Mouse (Mus musculus) layer of hippocampus, adult 9-11 months (tissue): ENCODE data around the gene Rprd1b.
A peak's percentile ranks its signal among the peaks of the same experiment; 100 is the strongest.

Experiments
- DNase-seq: peaks from one replicate; pipeline ENCODE4 v3.0.0; 2022

The Rprd1b gene

GRCm38 (mm10) chr2:158152685-158153309 is 124.5 kb downstream of the Rprd1b start:
- DNase-seq, result no peak

DNA sequence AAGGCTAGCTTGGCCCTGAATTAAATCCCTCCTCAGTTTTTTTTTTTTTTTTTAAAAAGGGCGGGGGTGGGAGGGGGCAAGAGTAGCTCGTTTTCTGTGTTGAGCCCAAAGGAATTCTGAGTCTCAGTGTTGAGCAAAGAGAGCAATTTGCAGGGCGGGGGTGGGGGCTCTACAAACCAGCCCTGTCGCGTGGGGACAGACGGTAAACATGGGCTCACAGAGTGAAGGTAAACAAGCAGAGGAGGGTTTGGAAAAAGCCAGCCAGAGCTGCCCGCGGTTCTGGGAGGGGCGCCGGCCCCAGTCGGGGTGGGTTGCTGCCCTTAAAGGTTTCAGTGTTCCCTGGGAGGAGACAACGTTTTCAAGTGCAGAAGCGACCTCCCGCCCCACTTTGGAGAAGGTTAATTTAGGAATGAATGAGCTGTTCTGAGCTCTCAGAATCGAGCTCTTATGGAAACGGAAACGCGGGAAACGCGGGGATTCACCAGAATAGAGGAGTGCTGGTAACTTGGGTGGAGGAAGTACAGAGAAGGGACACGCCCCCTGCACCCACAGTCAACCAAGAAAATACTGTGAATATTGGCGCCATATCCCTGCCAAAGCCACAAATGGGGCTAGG is 125.5 kb downstream of the Rprd1b start:
- no peak for DNase-seq

DNA sequence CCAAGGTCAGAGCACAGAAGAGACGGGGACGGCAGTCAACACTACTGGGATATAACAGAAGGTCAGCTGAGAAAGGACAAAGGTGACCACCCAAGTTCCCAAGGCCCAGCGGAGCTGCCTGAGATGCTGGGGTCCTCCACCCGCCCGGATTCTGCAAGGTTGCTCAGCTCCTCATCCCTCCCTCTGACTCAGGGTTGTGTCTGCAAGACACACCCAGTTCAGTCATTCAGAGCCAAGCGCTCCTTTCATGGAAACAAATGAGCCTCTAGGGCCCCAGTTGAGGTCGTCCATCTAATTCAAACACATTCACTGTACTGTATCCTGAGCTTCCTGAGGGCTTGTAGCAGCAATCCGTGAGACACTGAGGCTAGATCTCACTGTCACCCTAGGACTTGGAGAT is 126.3 kb downstream of the Rprd1b start:
- no peak for DNase-seq

DNA sequence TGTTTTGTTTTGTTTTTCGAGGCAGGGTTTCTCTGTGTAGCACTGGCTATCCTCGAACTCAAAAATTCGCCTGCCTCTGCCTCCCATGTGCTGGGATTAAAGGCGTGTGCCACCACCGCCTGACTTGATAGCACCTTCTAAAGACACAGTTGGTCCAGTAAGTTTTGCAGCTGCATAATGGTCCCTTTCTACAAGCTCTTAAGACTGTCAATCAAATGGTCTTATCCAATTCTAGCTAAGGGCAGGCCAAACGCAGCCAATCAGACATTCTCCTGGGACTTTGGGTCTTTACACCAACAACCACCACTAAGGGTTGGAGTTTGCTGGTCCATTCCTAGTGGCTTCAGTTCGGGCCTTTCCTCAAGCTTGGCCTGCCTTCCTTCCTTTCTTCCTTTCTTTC is 126.8 kb downstream of the Rprd1b start:
- DNase-seq, result no peak

DNA sequence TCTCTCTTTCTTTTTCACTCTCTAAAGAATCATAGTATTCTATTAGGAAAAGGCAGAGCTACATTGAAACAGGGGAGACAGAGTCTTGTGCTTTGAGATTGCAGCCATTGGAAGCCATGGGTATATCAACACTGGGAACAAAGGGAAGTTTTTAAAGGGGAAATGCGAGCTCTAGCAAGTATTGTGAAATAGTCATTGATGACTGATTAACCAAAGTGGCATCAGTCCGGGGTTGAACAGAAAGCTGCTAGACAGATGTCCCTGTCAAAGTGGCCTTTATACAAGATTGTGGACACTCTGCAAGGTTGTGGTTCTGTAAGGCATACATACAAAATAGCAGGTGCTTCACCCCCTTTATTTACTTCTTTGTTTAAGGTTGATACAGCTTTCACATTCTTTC is 127.3 kb downstream of the Rprd1b start:
- DNase-seq, result no peak

DNA sequence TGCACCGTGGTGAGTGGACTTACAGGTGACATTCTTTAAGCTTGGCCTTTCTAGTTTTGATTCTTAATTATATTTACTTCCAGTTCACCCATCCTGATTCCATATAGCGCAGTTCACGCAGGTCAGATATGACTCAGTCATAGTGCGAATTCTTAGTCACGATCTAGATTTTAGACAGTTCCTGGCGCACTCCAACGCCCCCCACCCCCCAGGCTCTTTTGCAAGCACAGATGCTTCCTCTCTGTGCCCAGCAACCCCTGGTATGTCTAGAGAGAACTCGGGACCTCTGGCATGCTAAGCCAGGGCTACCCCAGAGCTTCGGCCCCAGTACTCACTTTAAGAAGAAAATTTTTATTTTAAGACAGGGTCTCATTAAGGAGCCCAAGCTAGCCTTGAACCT is 128.2 kb downstream of the Rprd1b start:
- DNase-seq, result no peak

DNA sequence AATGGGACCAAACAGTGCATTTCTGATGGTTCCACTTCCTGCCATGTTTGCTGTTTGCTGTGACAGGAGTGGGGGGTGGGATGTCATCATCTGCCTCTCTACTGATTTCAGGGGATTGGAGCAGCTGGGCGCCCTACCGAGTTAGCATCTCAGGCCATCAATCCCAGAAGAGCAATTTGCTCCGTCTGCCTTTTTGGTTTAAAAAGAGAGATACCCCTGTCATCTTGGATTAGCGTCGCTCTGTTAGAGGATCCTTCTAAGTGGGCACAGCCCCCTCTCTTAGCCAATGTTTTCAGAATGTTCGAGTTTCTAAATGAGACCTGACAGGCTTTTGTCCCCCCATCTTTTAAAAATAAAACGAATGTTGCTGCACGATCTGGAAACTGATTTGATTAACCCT is 129.4 kb downstream of the Rprd1b start:
- DNase-seq, result no peak

DNA sequence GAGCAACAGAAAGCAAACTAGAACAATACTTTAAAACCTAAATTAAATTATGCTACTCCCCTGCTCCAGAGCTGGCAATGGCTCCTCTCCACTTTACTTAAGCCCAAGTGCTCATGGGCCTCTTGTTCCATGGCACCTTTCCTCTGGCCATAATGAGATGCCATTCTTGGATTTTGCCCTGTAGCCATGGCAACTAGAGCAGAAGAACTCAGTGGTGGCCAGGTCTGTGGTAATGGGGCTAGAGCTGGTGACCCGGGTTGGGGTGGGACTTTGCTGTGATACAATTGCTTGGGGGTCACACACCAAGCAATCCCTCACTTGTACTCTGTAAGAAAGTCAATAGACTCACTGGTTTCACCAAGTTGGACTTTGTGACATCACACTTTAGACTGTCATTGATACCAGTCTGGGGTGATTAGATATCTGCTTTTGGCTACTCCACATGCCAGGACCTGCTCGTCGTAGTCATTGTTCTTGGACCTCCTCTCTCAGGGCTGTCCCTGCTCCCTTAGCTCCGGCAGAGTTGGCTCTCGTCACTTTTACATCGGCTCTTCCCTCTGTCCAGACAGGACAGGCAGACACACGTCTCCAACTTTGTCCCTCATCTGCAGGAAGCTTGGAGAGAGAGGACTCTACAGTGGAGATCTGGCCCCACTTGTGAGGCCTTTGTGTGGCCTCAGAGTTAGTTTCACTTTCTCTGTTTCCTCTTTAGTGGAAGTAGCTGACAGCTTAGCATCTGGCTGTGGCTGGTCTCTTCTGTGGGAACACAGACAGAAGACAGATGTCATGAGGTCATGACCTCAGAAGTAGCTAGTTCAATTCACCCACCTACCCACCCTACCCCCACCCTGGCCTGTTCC is 131.3 kb downstream of the Rprd1b start:
- no peak for DNase-seq

DNA sequence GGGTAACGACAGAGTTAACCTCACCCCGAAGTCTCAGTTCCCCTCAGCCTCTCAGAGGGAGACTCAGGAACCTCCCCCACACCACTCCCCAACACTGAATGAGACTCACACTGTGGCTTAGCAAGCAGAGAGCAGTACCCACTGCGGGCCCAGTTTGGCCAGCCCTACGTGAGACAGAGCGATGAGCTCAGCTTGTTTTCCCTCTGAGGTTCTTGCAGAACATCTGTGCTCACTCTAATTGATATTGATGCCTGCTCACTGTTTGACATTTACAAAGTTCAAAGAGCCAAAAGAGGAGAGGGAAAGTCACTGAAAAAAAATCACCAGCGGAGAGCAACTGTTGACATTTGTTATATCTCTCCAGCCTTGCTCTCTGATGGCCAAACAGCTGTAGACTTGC is 133.5 kb downstream of the Rprd1b start:
- no peak for DNase-seq

DNA sequence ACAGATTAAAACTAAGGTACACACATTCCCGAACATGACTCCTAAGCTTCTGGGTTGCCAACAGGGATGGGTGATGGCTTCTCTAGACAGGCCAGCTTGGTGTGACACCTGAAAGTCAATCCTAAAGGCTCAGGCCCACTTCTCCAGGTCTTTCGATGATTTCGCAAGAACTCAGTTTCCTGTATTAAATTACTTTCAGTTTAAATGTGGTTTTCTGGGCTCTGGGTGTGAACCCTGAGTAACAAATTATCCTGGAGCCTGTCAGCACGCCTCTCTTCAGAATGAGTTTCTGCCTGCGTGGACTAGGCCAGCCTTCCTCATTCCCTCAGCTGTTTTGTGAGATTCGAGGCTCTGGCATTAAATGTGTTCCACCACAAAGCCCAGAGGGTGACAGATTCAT is 134.7 kb downstream of the Rprd1b start:
- no peak for DNase-seq

DNA sequence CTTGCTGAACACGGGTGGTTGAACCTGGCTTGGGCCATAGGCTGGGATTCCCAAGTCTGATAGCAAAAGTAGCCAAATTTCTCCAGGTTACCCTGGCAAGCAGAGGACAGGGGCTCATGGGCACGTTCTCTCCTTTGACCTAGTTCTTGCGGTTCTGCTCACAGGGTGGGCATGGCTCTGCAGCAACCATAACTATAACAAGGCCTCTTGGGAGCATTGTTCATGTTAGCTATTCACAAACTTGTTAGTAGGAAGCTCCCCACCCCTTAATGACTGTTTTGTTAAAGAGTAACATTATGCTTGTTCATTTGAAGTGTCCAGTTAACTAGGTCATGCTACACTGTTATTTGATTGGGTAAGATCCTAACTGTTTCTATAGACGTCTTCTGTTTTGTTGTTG is 137.5 kb downstream of the Rprd1b start:
- no peak for DNase-seq

- peak; percentile 73 for DNase-seq
Measured at GRCm38 (mm10) chr2:158166628-158167027, 138.3 kb downstream of the Rprd1b start.

DNA sequence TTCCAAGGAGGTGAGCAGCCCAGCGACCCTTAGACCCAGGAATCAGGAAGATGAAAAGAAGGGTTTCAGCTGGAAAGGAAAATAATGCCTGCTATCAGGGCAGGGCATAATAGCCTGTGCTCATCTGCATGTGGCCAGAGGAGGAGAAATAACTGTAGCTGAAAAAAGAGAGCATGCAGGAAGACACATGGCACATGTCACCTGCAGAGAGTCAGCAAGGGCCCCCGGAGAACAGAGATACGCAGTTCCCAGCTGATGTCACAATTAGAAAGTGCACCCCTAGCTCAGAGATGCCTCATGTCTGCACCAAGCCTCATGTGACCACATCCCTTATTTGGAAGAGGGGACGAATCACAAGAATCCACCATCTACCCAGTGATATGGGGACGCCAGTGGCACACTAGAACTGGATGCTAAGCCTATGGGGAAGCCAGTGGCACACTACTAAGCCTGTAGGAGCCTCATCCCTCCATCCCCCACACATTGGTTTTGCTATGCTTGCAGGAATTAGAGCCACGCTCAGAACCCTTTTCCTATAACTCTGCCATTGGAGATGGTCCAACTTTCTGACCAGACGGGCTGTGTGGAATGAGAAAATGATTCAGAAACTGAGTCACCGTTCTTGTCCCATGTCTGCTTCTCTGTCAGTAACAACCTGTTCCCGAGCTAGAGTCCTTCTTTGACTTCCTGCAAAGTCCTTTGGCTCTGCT is 139.4 kb downstream of the Rprd1b start:
- no peak for DNase-seq

DNA sequence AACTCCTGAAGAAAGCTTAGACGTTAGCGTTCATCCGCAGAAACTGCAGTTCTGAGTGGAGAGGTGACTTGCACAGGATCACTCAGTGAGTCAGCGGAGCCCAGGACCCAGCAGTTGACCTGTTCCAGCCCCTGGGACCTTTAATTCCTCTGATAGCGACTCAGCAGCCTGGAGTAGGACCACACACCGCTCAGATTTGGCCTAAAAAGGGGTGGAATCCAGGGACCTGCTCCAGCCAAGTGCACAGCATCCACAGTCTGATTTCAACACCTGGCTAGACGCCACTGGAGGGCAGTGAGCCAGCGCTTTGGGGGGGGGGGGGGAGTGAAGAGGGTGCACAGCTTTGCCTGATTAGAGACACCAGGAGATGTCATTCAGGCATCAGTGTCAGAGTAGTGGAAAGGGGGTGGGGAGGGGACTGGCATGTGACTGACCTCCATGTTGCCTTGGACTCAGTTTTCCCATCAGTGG is 140.5 kb downstream of the Rprd1b start:
- DNase-seq, result no peak

DNA sequence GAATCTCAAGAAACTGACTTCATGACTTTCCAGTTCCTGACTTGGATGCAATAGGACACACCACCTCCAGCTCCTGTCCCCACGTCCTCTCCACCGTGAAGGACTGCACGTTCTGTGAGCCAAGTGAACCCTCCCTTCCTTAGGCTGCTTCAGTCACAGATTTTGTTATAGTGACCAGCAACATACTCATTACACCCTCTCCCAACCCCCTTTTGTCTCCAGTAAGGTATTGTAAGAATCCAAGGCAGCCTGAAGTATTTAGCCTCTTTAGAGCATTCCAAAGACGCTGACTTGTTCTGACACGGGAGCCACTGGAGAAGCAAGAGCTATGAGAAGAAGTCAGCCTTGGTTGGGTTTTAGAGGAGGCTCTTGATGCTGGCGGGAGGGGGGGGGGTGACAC is 141.1 kb downstream of the Rprd1b start:
- DNase-seq, result no peak

DNA sequence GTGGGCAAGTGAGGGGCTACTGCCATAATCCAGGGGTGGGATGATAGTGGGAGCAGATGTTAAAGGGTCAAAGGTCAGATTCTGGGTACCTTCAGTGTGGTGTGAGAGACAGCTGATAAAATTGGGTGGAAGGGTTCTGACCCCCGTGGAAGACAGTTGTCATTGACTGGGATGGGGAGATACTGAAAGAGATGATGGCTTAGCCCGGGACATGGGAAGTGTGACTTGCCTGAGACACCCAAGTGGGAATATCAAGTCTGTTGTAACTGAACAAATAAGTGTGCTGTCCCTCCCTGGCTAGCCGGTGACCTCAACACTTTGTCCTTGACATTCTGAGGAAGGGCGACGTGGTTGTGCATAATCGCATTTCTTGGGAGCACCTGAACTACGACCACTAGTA is 141.5 kb downstream of the Rprd1b start:
- DNase-seq, result no peak

DNA sequence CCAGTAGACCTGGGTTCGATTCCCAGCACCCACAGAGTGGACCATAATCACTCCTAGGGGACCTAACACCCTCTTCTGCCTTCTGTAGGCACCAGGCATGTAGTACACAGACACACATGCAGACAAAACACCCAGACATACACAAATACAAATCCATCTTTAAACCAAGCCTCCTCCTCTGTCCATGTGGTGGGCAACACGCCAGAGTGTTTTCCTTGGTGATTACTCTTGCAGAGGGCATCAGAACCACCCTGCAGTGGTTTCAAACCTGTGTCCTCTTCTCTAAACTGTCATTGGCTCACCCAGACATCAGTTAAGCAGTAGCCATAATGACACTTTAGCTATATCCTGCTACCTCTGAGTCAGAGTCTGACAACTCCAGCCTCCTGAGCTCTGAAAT is 142.1 kb downstream of the Rprd1b start:
- no peak for DNase-seq

- peak; percentile 76 for DNase-seq
Measured at GRCm38 (mm10) chr2:158174438-158174837, 146.1 kb downstream of the Rprd1b start.

GRCm38 (mm10) chr2:158174958-158175357 is 146.7 kb downstream of the Rprd1b start:
- DNase-seq, result no peak

- DNase-seq, result peak; percentile 61
Measured at GRCm38 (mm10) chr2:158175433-158175832, 147.1 kb downstream of the Rprd1b start.

DNA sequence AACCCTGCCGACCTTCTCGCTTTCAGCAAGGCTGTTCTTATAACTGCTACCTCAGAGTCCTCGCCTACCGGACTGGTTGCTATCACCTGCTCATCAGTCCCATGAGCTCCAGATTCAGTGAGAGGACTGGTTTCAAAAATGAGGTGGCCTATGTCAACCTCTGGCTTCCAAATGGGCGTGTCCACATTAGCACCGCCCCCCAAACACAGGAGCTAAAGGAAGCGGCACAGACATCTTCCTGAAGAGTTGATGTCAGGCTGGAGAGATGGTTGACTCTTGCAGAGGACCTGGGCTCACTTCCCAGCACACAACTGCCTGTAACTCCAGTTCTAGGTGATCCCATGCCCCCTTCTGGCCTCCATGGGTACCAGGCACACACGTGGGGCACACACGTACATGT is 148.5 kb downstream of the Rprd1b start:
- no peak for DNase-seq

GRCm38 (mm10) chr2:158177574-158177973 is 149.3 kb downstream of the Rprd1b start:
- DNase-seq, result no peak

GRCm38 (mm10) chr2:158178139-158178538 is 149.8 kb downstream of the Rprd1b start:
- DNase-seq, result no peak
